Mouse (Mus musculus): ENCODE measurements at regions not wholly inside any gene's neighbourhood (a gene's known extent, or its start where the extent isn't known, plus 50 kb on each side); places are given as distances from the start of the nearest gene placed in this dataset.

DNA sequence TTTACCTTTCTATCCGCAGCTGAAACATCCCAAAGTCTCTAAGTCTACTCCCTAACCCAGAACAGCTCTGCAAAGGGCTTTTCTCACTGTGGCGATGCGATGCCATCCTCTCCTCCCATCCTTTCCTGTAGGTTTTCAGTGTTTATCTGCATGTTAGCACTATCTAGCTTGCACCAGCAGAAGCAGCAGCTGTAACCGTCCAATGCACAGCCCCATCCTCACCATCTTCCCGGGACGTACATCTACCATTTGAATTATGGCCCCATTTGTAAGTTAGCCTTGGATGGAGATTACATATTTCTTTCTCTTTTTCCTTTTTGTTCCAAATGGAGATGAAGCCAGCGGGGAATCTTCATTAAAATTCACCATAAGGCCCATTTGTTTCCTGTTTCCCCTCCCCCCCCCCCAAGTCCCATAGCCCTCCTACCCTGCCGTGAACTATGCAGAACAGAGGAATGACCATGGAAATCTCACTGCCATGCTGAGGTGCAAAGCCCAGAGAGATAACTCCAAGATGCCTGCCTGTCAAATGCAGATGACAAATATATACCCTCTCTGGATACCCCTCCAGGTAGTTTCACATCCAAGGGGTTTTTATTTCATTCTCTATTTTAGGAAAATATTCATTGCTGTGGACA, 525.5 kb upstream of the Id4 start:
- Histone ChIP-seq H3K4me3 (ENCODE audit: low read depth, low read length) (no peak overlapping the region), H3K9ac (replicated peaks; ENCODE audit: low read length, poor library complexity, severe bottlenecking) (no peak overlapping the region), H3K27me3 (ENCODE audit: insufficient read depth, low read length) (no peaks in the 10 kb centered on the region), H3K4me1 (ENCODE audit: insufficient read depth, low read length) (no peaks in the 10 kb centered on the region), H3K27ac (ENCODE audit: low read depth, low read length) (no peak overlapping the region), H3K36me3 (ENCODE audit: insufficient read depth, low read length) (no peaks in the 10 kb centered on the region), H3K4me2 (ENCODE audit: low read depth, low read length, poor library complexity, severe bottlenecking) (no peak overlapping the region), H3K9me3 (ENCODE audit: low read length) (no peaks in the 10 kb centered on the region)
- no peak for ATAC-seq (ENCODE audit: low FRiP score)
- no peak for DNase-seq (ENCODE audit: low spot score)
- 68% methylated on average over 8 of the region's 8 CpGs for WGBS
- no peak for TF ChIP-seq CTCF (IDR thresholded peaks at IDR 0.05)

DNA sequence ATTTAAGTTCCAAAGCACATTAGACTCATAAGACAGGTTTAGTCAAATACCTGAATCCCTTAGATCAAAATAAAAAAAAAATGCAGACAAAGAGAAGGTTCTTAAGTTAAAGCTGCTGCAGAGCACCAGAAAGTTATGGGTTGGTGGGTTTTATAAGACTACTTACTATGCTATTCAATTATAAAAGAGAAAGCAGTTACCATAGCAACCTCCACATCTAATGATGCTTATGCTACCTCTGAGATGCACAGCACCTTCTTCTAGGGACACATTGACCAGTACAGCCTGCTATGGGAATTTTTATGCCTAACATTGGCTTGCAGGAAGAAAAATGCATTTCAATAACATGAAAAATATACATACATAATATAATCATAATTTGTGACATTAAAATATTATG, 512.1 kb upstream of the Id4 start:
- H3K9me3 ChIP-seq (ENCODE audit: low read length): no peaks in the 10 kb centered on the region
- no peak overlapping the region for H3K9ac ChIP-seq (replicated peaks; ENCODE audit: low read length, poor library complexity, severe bottlenecking)
- no peak overlapping the region for H3K4me2 ChIP-seq (ENCODE audit: low read depth, low read length, poor library complexity, severe bottlenecking)
- no peaks in the 10 kb centered on the region for H3K36me3 ChIP-seq (ENCODE audit: insufficient read depth, low read length)
- no peak overlapping the region for H3K27ac ChIP-seq (ENCODE audit: low read depth, low read length)
- ATAC-seq (ENCODE audit: low FRiP score) (no peak), DNase-seq (ENCODE audit: low spot score) (peak; percentile 14)
- H3K4me1 ChIP-seq (ENCODE audit: insufficient read depth, low read length): no peaks in the 10 kb centered on the region
- H3K27me3 ChIP-seq (ENCODE audit: insufficient read depth, low read length): no peaks in the 10 kb centered on the region
- H3K4me3 ChIP-seq (ENCODE audit: low read depth, low read length): no peak overlapping the region
- no peak for TF ChIP-seq CTCF (IDR thresholded peaks at IDR 0.05)

DNA sequence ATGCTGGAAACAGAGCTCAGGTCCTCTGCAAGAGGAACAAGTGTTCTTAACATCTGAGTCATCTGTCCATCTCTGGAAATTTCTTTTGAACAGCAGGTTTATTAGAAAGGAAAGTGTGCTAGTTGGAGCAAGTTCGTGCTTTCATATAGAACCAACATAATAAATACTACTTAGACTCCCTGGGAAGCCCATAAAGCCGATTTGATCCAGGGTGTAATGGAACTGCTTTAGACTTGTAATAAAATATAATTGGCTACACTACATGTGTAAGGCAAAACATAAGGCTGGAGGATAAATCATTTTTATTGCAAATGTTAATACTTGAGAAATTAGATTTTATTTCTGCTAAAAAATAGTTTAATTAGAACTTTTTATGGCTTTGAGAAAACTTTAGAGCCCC, 510.0 kb upstream of the Id4 start:
- Histone ChIP-seq H3K27ac (ENCODE audit: low read depth, low read length) (no peak overlapping the region), H3K9ac (replicated peaks; ENCODE audit: low read length, poor library complexity, severe bottlenecking) (no peak overlapping the region), H3K27me3 (ENCODE audit: insufficient read depth, low read length) (no peaks in the 10 kb centered on the region), H3K4me1 (ENCODE audit: insufficient read depth, low read length) (no peaks in the 10 kb centered on the region), H3K4me2 (ENCODE audit: low read depth, low read length, poor library complexity, severe bottlenecking) (no peak overlapping the region), H3K36me3 (ENCODE audit: insufficient read depth, low read length) (no peaks in the 10 kb centered on the region), H3K9me3 (ENCODE audit: low read length) (no peaks in the 10 kb centered on the region), H3K4me3 (ENCODE audit: low read depth, low read length) (no peak overlapping the region)
- DNase-seq (ENCODE audit: low spot score) (no peak), ATAC-seq (ENCODE audit: low FRiP score) (no peak)
- 49% methylated on average over 2 of the region's 2 CpGs for WGBS
- no peak for TF ChIP-seq CTCF (IDR thresholded peaks at IDR 0.05)

DNA sequence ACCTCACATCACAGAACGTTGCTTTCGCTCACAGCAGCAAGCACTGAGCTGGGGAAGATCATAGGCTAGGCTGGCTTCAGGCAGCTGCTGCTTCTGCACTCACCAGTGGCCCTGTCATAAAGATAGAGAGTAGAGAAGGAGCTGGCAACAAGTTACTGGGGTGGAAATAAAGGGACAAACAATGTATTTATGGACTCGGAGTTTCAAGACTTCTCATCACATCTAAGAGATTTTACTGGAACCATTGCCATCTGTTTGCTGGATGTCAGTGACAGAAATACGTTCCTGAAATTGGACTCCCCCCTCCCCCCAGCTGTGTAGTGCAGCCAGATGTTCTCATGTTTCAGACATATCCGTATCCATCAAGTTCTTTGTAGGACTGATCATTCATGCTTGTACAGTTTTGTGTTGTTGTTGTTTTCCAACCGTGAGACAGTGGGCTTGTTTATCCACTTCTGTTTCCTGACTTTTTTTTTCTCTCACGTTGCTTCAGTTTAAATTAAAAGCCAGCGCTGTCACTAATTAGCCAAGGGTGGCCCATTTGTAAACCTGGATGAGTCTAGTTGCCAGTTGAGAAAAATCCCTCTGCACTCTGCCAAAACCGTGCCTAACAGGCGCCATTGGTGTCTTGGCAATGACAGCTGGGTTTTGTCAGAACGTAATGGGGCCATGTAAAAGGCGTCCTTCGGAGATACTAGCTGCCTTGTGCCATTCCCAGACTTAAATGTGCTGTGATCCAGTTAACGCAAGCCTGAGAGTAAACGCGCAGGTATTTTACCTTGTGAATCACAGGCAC, 496.0 kb upstream of the Id4 start:
- Histone ChIP-seq H3K9me3 (ENCODE audit: low read length) (no peaks in the 10 kb centered on the region), H3K27me3 (ENCODE audit: insufficient read depth, low read length) (no peaks in the 10 kb centered on the region), H3K9ac (replicated peaks; ENCODE audit: low read length, poor library complexity, severe bottlenecking) (no peak overlapping the region), H3K4me3 (ENCODE audit: low read depth, low read length) (no peak overlapping the region), H3K4me1 (ENCODE audit: insufficient read depth, low read length) (no peaks in the 10 kb centered on the region), H3K27ac (ENCODE audit: low read depth, low read length) (no peak overlapping the region), H3K4me2 (ENCODE audit: low read depth, low read length, poor library complexity, severe bottlenecking) (no peak overlapping the region), H3K36me3 (ENCODE audit: insufficient read depth, low read length) (no peaks in the 10 kb centered on the region)
- ATAC-seq (ENCODE audit: low FRiP score) (no peak), DNase-seq (ENCODE audit: low spot score) (peak; percentile 42)
- WGBS: 77% methylated on average over 16 of the region's 16 CpGs
- no peak for TF ChIP-seq CTCF (IDR thresholded peaks at IDR 0.05)

DNA sequence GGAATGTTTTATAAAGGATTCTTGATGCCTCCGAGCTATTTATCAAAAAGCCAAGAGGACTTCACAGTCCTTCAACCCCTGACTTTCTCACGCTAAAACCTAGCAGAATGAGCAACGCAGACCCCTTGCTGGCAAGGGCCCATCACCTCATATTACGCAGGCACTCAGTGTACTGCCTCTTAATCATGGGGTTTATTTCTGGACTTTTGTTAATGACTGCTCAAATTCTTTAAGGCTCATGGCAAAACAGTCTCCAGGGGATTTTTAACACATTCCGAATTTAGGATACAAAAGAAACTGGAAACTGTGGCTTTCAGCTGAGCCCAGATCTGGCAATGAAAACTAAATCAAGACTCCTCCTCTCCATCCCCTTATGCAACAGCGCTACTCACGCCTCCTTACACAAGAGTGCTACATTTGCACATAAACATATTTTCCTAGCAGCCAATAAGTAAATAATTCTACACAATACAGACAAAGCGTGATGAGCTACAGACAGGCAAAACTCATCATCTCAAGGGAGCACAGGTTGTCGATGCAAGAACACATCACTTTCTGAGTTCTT, 492.0 kb upstream of the Id4 start:
- no peak overlapping the region for H3K4me2 ChIP-seq (ENCODE audit: low read depth, low read length, poor library complexity, severe bottlenecking)
- 73% methylated on average over 9 of the region's 9 CpGs for WGBS
- no peak for ATAC-seq (ENCODE audit: low FRiP score)
- DNase-seq (ENCODE audit: low spot score): no peak
- H3K36me3 ChIP-seq (ENCODE audit: insufficient read depth, low read length): no peaks in the 10 kb centered on the region
- no peak overlapping the region for H3K4me3 ChIP-seq (ENCODE audit: low read depth, low read length)
- TF ChIP-seq CTCF (IDR thresholded peaks at IDR 0.05): no peak
- no peaks in the 10 kb centered on the region for H3K27me3 ChIP-seq (ENCODE audit: insufficient read depth, low read length)
- no peak overlapping the region for H3K9ac ChIP-seq (replicated peaks; ENCODE audit: low read length, poor library complexity, severe bottlenecking)
- no peaks in the 10 kb centered on the region for H3K9me3 ChIP-seq (ENCODE audit: low read length)
- H3K27ac ChIP-seq (ENCODE audit: low read depth, low read length): no peak overlapping the region
- H3K4me1 ChIP-seq (ENCODE audit: insufficient read depth, low read length): no peaks in the 10 kb centered on the region

Measured in midbrain, postnatal 0 days (tissue).